Mouse (Mus musculus) G1E (cell line): ENCODE data around the gene Zxdc. TPM values are rescaled to one million over a fixed set of nuclear protein-coding genes. Genes with fewer than 3 reads are reported as not detected.

Experiments
- ATAC-seq: 2 replicates; pipeline ENCODE4 v1.8.0; 2016; ENCODE audit warnings: mild to moderate bottlenecking; ENCODE audit not compliant: insufficient number of reproducible peaks, poor library complexity, low FRiP score, severe bottlenecking; ENCODE audit errors: extremely low read depth
- DNase-seq: peaks from one replicate; pipeline ENCODE4 v3.0.0; 2012; ENCODE audit warnings: low spot score
- H3K27me3 ChIP-seq: 2 replicates; pipeline ENCODE4 v1.6.1; 2012; ENCODE audit warnings: mild to moderate bottlenecking, low read length, inconsistent platforms; ENCODE audit not compliant: insufficient read depth
- H3K36me3 ChIP-seq: replicated peaks from 2 replicates; pipeline ENCODE3; 2012; ENCODE audit warnings: mild to moderate bottlenecking, inconsistent platforms
- H3K4me1 ChIP-seq: 2 replicates; pipeline ENCODE4 v1.6.1; 2012; ENCODE audit warnings: low read depth, low read length, inconsistent platforms, mixed read lengths; ENCODE audit not compliant: insufficient read depth
- H3K4me3 ChIP-seq: 2 replicates; pipeline ENCODE4 v1.5.1; 2012; ENCODE audit warnings: low read depth, mild to moderate bottlenecking, inconsistent platforms, low read length, moderate library complexity, mixed read lengths
- H3K9me3 ChIP-seq: replicated peaks from 2 replicates; pipeline ENCODE4 v1.6.1; 2012; ENCODE audit warnings: inconsistent platforms
- CTCF ChIP-seq: IDR thresholded peaks from 2 replicates; pipeline ENCODE4 v1.5.1; 2012; ENCODE audit warnings: low read depth, low read length, inconsistent platforms, mixed read lengths
- GATA1 ChIP-seq: IDR thresholded peaks from 2 replicates; pipeline ENCODE4 v1.6.1; 2012; ENCODE audit warnings: borderline replicate concordance, low read length, inconsistent platforms, mixed read lengths
- GATA2 ChIP-seq: IDR thresholded peaks from 2 replicates; pipeline ENCODE4 v1.6.1; 2012; ENCODE audit warnings: low read depth, low read length, inconsistent platforms, borderline replicate concordance
- POLR2AphosphoS5 ChIP-seq: IDR thresholded peaks from 2 replicates; pipeline ENCODE4 v1.6.1; 2012; ENCODE audit warnings: low read depth, low read length, inconsistent platforms; ENCODE audit not compliant: insufficient replicate concordance
- TAL1 ChIP-seq: conservative IDR thresholded peaks from 2 replicates; pipeline ENCODE4 v1.6.1; 2012; ENCODE audit warnings: low read depth, low read length, inconsistent platforms, mixed read lengths
- polyA plus RNA-seq: library from polyadenylated mRNA; stranded (reverse); fragments of >175 nt; gene quantifications from 2 replicates; pipeline ENCODE4 v1.2.3, GENCODE M21; 2012
- total RNA-seq, 2 experiments: library from RNA; stranded (forward) in 1 of 2; stranded (reverse) in 1 of 2; fragments of 200-1000 nt in 1 of 2; fragments of >200 nt in 1 of 2; fragmentation: Nextera tagmentation in 1 of 2; gene quantifications; 2 replicates each; pipeline ENCODE4 v1.2.3; 2014 to 2017

The Zxdc gene
- total and polyA plus RNA-seq, 3 experiments = 19.0 to 32.5 (median 24.9) TPM

GRCm38 (mm10) chr6:90452603-90453002 is 83.3 kb downstream of the Zxdc start:
- DNase-seq = no peak
- H3K9me3 ChIP-seq = no peaks in the 10 kb centered on the region
- peaks cover 38% of the 10 kb centered on the region for H3K27me3 ChIP-seq
- H3K36me3 ChIP-seq = no peaks in the 10 kb centered on the region
- no peak for ATAC-seq
- H3K4me1 ChIP-seq = no peaks in the 10 kb centered on the region
- TF ChIP-seq TAL1 (no peak), POLR2AphosphoS5 (no peak), CTCF (no peak), GATA1 (no peak), GATA2 (no peak)
- H3K4me3 ChIP-seq = no peak overlapping the region

Other genes with a start within 250 kb of the Zxdc start
- gene Vmn1r51, start 246.9 kb upstream of the Zxdc start, total RNA-seq (2014; fragmentation: Nextera tagmentation) = not detected in 2 replicates
- 0.11 and 0.17 TPM in 2 replicates for gene Vmn1r51, start 246.9 kb upstream of the Zxdc start, total RNA-seq (2017)
- gene Vmn1r51, start 246.9 kb upstream of the Zxdc start, polyA plus RNA-seq = not detected in 2 replicates
- gene Vmn1r52, start 194.7 kb upstream of the Zxdc start, total RNA-seq (2014; fragmentation: Nextera tagmentation) = not detected in 2 replicates
- gene Vmn1r52, start 194.7 kb upstream of the Zxdc start, total RNA-seq (2017) = 0.11 TPM in 1 of 2 replicates, not detected in the other
- gene Vmn1r52, start 194.7 kb upstream of the Zxdc start, polyA plus RNA-seq = not detected in 2 replicates
- not detected in 2 replicates for gene V1ra8, start 166.7 kb upstream of the Zxdc start, total RNA-seq (2014; fragmentation: Nextera tagmentation)
- 0.27 TPM in 1 of 2 replicates, not detected in the other for gene V1ra8, start 166.7 kb upstream of the Zxdc start, total RNA-seq (2017)
- gene V1ra8, start 166.7 kb upstream of the Zxdc start, polyA plus RNA-seq = not detected in 2 replicates
- not detected in 2 replicates for gene Vmn1r53, start 145.1 kb upstream of the Zxdc start, total RNA-seq (2014; fragmentation: Nextera tagmentation)
- 0.16 and 0.52 TPM in 2 replicates for gene Vmn1r53, start 145.1 kb upstream of the Zxdc start, total RNA-seq (2017)
- gene Vmn1r53, start 145.1 kb upstream of the Zxdc start, polyA plus RNA-seq = not detected in 2 replicates
- gene Vmn1r54, start 123.2 kb upstream of the Zxdc start, total RNA-seq (2014; fragmentation: Nextera tagmentation) = not detected in 2 replicates
- gene Vmn1r54, start 123.2 kb upstream of the Zxdc start, total RNA-seq (2017) = 0.16 and 0.23 TPM in 2 replicates
- not detected in 2 replicates for gene Vmn1r54, start 123.2 kb upstream of the Zxdc start, polyA plus RNA-seq
- gene BC048671, start 68.3 kb upstream of the Zxdc start, total RNA-seq (2014; fragmentation: Nextera tagmentation) = not detected in 2 replicates
- gene BC048671, start 68.3 kb upstream of the Zxdc start, total RNA-seq (2017) = not detected in 2 replicates
- gene BC048671, start 68.3 kb upstream of the Zxdc start, polyA plus RNA-seq = not detected in 2 replicates
- not detected in 2 replicates for gene Chst13, start 44.3 kb upstream of the Zxdc start, total RNA-seq (2014; fragmentation: Nextera tagmentation)
- 0.11 TPM in 1 of 2 replicates, not detected in the other for gene Chst13, start 44.3 kb upstream of the Zxdc start, total RNA-seq (2017)
- 0.03 TPM in 1 of 2 replicates, not detected in the other for gene Chst13, start 44.3 kb upstream of the Zxdc start, polyA plus RNA-seq
- not detected in 2 replicates for gene Uroc1, start 36.2 kb upstream of the Zxdc start, total RNA-seq (2014; fragmentation: Nextera tagmentation)
- not detected in 2 replicates for gene Uroc1, start 36.2 kb upstream of the Zxdc start, total RNA-seq (2017)
- not detected in 2 replicates for gene Uroc1, start 36.2 kb upstream of the Zxdc start, polyA plus RNA-seq
- not detected in 2 replicates for gene Cfap100, start 59.3 kb downstream of the Zxdc start, total RNA-seq (2014; fragmentation: Nextera tagmentation)
- gene Cfap100, start 59.3 kb downstream of the Zxdc start, total RNA-seq (2017) = 0.27 TPM in 1 of 2 replicates, not detected in the other
- gene Cfap100, start 59.3 kb downstream of the Zxdc start, polyA plus RNA-seq = not detected in 2 replicates
- gene Klf15, start 93.1 kb downstream of the Zxdc start, total RNA-seq (2014; fragmentation: Nextera tagmentation) = not detected in 2 replicates
- gene Klf15, start 93.1 kb downstream of the Zxdc start, total RNA-seq (2017) = 0.05 TPM in 1 of 2 replicates, not detected in the other
- not detected in 2 replicates for gene Klf15, start 93.1 kb downstream of the Zxdc start, polyA plus RNA-seq
- gene Aldh1l1, start 116.9 kb downstream of the Zxdc start, total RNA-seq (2014; fragmentation: Nextera tagmentation) = not detected in 2 replicates
- gene Aldh1l1, start 116.9 kb downstream of the Zxdc start, total RNA-seq (2017) = 0.05 TPM in 1 of 2 replicates, not detected in the other
- gene Aldh1l1, start 116.9 kb downstream of the Zxdc start, polyA plus RNA-seq = not detected in 2 replicates
- 51.0 and 55.7 TPM in 2 replicates for gene Slc41a3, start 235.2 kb downstream of the Zxdc start, total RNA-seq (2014; fragmentation: Nextera tagmentation)
- gene Slc41a3, start 235.2 kb downstream of the Zxdc start, total RNA-seq (2017) = 47.7 and 50.2 TPM in 2 replicates
- 84.7 and 85.1 TPM in 2 replicates for gene Slc41a3, start 235.2 kb downstream of the Zxdc start, polyA plus RNA-seq